Mouse (Mus musculus) CH12.LX (cell line): ENCODE measurements around the gene Eya4.

ENCODE experiments used
- CHD2 ChIP-seq: IDR thresholded peaks from 2 replicates; pipeline ENCODE4 v1.6.1; 2011; ENCODE audit warnings: low read length, improper control_type of control experiment
- CTCF ChIP-seq, 2 experiments: IDR thresholded peaks in 1 of 2; conservative IDR thresholded peaks in 1 of 2; 2 replicates each; pipeline ENCODE4 v1.5.1; 2011 to 2012; ENCODE audit warnings: low read depth in 2 of 2, low read length in 2 of 2, improper control_type of control experiment in 1 of 2, inconsistent platforms in 1 of 2, mild to moderate bottlenecking in 1 of 2, moderate library complexity in 1 of 2
- EP300 ChIP-seq: IDR thresholded peaks from 2 replicates; pipeline ENCODE4 v1.6.1; 2011; ENCODE audit warnings: low read length, improper control_type of control experiment
- MAZ ChIP-seq: IDR thresholded peaks from 2 replicates; pipeline ENCODE4 v1.6.1; 2012; ENCODE audit warnings: low read depth, mild to moderate bottlenecking, inconsistent platforms, low read length, improper control_type of control experiment, moderate library complexity
- MXI1 ChIP-seq: IDR thresholded peaks from 2 replicates; pipeline ENCODE4 v1.6.1; 2011; ENCODE audit warnings: mild to moderate bottlenecking, low read depth, low read length, improper control_type of control experiment
- POLR2AphosphoS2 ChIP-seq: IDR thresholded peaks from 2 replicates; pipeline ENCODE4 v1.6.1; 2011; ENCODE audit warnings: low read depth, low read length, improper control_type of control experiment
- RAD21 ChIP-seq: IDR thresholded peaks from 2 replicates; pipeline ENCODE4 v1.6.1; 2011; ENCODE audit warnings: low read depth, mild to moderate bottlenecking, low read length, improper control_type of control experiment, moderate library complexity
- TBP ChIP-seq: conservative IDR thresholded peaks from 2 replicates; pipeline ENCODE4 v1.6.1; 2011; ENCODE audit warnings: low read depth, low read length, improper control_type of control experiment
- ZC3H11A ChIP-seq: IDR thresholded peaks from 2 replicates; pipeline ENCODE4 v1.6.1; 2012; ENCODE audit warnings: low read depth, mild to moderate bottlenecking, inconsistent platforms, low read length, improper control_type of control experiment
- ZMIZ1 ChIP-seq: IDR thresholded peaks from 2 replicates; pipeline ENCODE4 v1.6.1; 2012; ENCODE audit warnings: low read depth, mild to moderate bottlenecking, inconsistent platforms, low read length, improper control_type of control experiment

GRCm38 (mm10) chr10:23181572-23182493, 168.8 kb downstream of the Eya4 start:
- TF ChIP-seq RAD21 (no peak), CTCF (conservative IDR thresholded peaks at IDR 0.05 in 1 of 2, IDR thresholded peaks at IDR 0.05 in 1 of 2; ENCODE audit: low read depth in 2 of 2, low read length in 2 of 2) (no peak), EP300 (no peak), CHD2 (no peak), ZC3H11A (no peak), POLR2AphosphoS2 (no peak), MAZ (no peak), MXI1 (no peak), TBP (no peak), ZMIZ1 (no peak)
